Mouse (Mus musculus): ENCODE data around the gene Dnajb6. TPM values are rescaled to one million over a fixed set of nuclear protein-coding genes. Genes with fewer than 3 reads are reported as not detected.

The Dnajb6 gene
- total and polyA plus RNA-seq, 3 experiments: 46.2 to 138 (median 117) TPM

- DNase-seq: no peak
Measured at GRCm38 (mm10) chr5:29848091-29848490, 112.6 kb downstream of the Dnajb6 start.

- no peak for DNase-seq
Measured at GRCm38 (mm10) chr5:29852376-29852775, 116.9 kb downstream of the Dnajb6 start.

GRCm38 (mm10) chr5:29853035-29853434, 117.5 kb downstream of the Dnajb6 start:
- DNase-seq: no peak

- DNase-seq: peak; percentile 44
Measured at GRCm38 (mm10) chr5:29854376-29854775, 118.9 kb downstream of the Dnajb6 start.

GRCm38 (mm10) chr5:29854971-29855370, 119.5 kb downstream of the Dnajb6 start:
- no peak for DNase-seq

- no peak for DNase-seq
Measured at GRCm38 (mm10) chr5:29861522-29861921, 126.0 kb downstream of the Dnajb6 start.

- no peak for DNase-seq
Measured at GRCm38 (mm10) chr5:29862388-29862787, 126.9 kb downstream of the Dnajb6 start.

GRCm38 (mm10) chr5:29864291-29864737, 128.8 kb downstream of the Dnajb6 start:
- DNase-seq: no peak

- DNase-seq: no peak
Measured at GRCm38 (mm10) chr5:29864994-29865393, 129.5 kb downstream of the Dnajb6 start.

Other genes with a start within 250 kb of the Dnajb6 start
- gene Ube3c, start 166.4 kb upstream of the Dnajb6 start, total RNA-seq (2021): 10 to 100 TPM; 51.3 to 52.2 TPM
- gene Ube3c, start 166.4 kb upstream of the Dnajb6 start, polyA plus RNA-seq (2012; rRNA removed): 7.4 and 9.3 TPM in 2 replicates
- 1 to 10 TPM in 1 of 2 experiments, not detected in 1; 1.7 TPM for gene Gm5129, start 248 bp downstream of the Dnajb6 start, total RNA-seq (2021)
- gene Gm5129, start 248 bp downstream of the Dnajb6 start, polyA plus RNA-seq (2012; rRNA removed): not detected in 2 replicates